Mouse (Mus musculus) stomach, embryonic 15.5 days (tissue): ENCODE measurements around the gene Ajm1. TPM values are rescaled to one million over a fixed set of nuclear protein-coding genes. Genes with fewer than 3 reads are reported as not detected.
A peak's percentile ranks its signal among the peaks of the same experiment; 100 is the strongest.

Experiments used
- ATAC-seq: fragments of 200-750 bp; cut with Nextera tagmentation; 2 replicates; pipeline ENCODE4 v1.8.0; 2017; ENCODE audit warnings: low read depth, moderate number of reproducible peaks, moderate TSS enrichment; ENCODE audit not compliant: insufficient read depth, low FRiP score
- H3K27ac ChIP-seq: fragments of 300-500 bp; sonication (generic); 2 replicates; pipeline ENCODE4 v1.5.1; 2015; ENCODE audit warnings: mild to moderate bottlenecking, inconsistent platforms
- H3K27me3 ChIP-seq: fragments of 300-500 bp; sonication (generic); replicated peaks from 2 replicates; pipeline ENCODE4 v1.6.1; 2015; ENCODE audit warnings: inconsistent platforms
- H3K36me3 ChIP-seq: fragments of 300-500 bp; sonication (generic); 2 replicates; pipeline ENCODE4 v1.6.1; 2015; ENCODE audit warnings: inconsistent platforms
- H3K4me1 ChIP-seq: fragments of 300-500 bp; sonication (generic); 2 replicates; pipeline ENCODE4 v1.6.1; 2015; ENCODE audit warnings: inconsistent platforms
- H3K4me2 ChIP-seq: fragments of 300-500 bp; sonication (generic); 2 replicates; pipeline ENCODE4 v1.6.1; 2015; ENCODE audit warnings: mild to moderate bottlenecking, inconsistent platforms
- H3K4me3 ChIP-seq: fragments of 300-500 bp; sonication (generic); replicated peaks from 2 replicates; pipeline ENCODE4 v1.5.1; 2015; ENCODE audit warnings: inconsistent platforms
- H3K9ac ChIP-seq: fragments of 300-500 bp; sonication (generic); 2 replicates; pipeline ENCODE4 v1.6.1; 2015; ENCODE audit warnings: inconsistent platforms
- H3K9me3 ChIP-seq: fragments of 300-500 bp; sonication (generic); 2 replicates; pipeline ENCODE4 v1.6.1; 2016; ENCODE audit warnings: inconsistent platforms
- WGBS: fragments of 180-500 bp; shearing (Covaris S2); methylation state at CpG from one replicate; pipeline ENCODE4 v1.1.7; 2015; 5-methylcytosine and 5-hydroxymethylcytosine counted together
- polyA plus RNA-seq: library from polyadenylated mRNA; unstranded; fragments of >200 nt; fragmentation: Nextera tagmentation; extraction: Ambion mirVana; gene quantifications from 2 replicates; pipeline ENCODE4 v1.2.1, GENCODE M21; 2015

The Ajm1 gene
- polyA plus RNA-seq: 1.0 and 1.1 TPM in 2 replicates

DNA sequence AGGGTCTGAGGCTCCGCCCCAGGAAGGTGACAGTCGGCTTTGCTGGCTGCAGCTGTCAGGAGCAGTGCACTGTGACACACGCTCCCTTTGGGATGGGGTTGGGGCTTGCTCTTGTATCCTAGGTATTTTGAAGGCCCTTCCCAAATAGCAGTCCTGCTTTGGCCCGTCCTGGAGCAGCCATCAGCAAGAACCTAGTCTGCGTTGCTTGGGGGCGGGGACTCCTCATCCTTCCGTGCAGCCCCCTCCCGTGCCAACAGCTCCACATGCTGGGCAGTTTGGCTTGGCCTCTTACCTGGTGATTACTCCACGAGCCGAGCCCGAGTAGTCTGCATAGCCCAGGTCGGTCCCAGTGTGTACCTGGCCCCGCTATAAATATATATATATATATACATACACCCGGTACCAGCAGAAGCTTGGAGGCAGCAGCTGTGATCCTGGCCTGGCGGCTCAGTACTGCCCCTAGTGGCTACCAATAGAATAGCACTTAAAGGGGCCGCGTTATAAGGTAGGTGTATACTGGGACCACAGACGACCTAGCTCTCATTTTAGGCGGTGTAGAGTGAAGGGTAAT is at the start of gene Ajm1:
TSS of gene Ajm1 (minus strand) at position 464 of the 571 bp plus-strand sequence.
- Histone ChIP-seq H3K4me3 (peak within 1 kb of the TSS; percentile 40), H3K27me3 (peaks cover 50% of the 10 kb centered on the region), H3K36me3 (peaks cover 16% of the 10 kb centered on the region), H3K27ac (peak within 1 kb of the TSS; percentile 18; the same call in 1 of the 2 replicates), H3K9me3 (no peaks in the 10 kb centered on the region), H3K4me2 (peak within 1 kb of the TSS; percentile 77), H3K9ac (no peak within 1 kb of the TSS), H3K4me1 (peaks cover 56% of the 10 kb centered on the region)
- ATAC-seq: peak; percentile 61; the same call in 1 of the 2 replicates
- WGBS: 4% methylated on average over 19 of the region's 19 CpGs

DNA sequence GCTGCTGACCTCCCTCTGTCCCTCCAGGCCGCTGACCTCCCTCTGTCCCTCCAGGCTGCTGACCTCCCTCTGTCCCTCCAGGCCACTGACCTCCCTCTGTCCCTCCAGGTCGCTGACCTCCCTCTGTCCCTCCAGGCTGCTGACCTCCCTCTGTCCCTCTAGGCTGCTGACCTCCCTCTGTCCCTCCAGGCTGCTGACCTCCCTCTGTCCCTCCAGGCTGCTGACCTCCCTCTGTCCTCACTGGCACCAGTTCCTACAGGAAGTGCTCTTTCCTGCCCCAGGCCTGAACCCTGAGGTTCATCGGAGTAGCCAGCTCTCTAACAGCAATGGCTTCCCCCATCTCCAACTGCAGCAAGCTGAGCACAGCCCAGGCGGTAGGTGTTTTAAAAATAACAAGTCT is 47.2 kb upstream of the Ajm1 start:
- no peak overlapping the region for H3K4me2 ChIP-seq
- H3K36me3 ChIP-seq: no peaks in the 10 kb centered on the region
- H3K4me1 ChIP-seq: no peaks in the 10 kb centered on the region
- no peak for ATAC-seq
- H3K27ac ChIP-seq: no peak overlapping the region
- 42% methylated on average over 4 of the region's 4 CpGs for WGBS
- no peaks in the 10 kb centered on the region for H3K27me3 ChIP-seq
- no peak overlapping the region for H3K4me3 ChIP-seq
- H3K9me3 ChIP-seq: no peaks in the 10 kb centered on the region
- H3K9ac ChIP-seq: no peak overlapping the region

DNA sequence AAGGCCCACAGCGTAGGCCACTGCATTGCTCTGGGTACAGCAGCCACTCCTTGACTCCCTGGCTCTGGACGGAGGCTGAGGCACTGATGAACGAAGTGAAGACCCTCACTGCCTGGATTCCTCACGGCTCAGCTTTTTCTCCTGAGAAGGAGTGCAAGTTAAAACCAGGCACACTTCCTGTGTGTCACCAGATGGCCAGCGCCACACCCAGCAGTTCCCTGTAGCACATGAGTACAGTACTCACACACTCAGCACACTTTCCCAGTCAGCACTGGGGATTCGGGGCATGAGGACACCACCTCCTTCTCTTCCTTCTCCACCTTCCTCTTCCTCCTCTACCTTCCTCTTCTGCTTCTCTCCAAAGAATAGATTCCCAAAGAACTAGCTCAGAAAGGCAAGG is 46.3 kb upstream of the Ajm1 start, which contains the start of gene Fcna:
TSS of gene Fcna (minus strand) at position 220 of the 400 bp plus-strand sequence.
- Histone ChIP-seq H3K9me3 (no peaks in the 10 kb centered on the region), H3K27me3 (no peaks in the 10 kb centered on the region), H3K9ac (no peak within 1 kb of the TSS), H3K4me3 (no peak within 1 kb of the TSS), H3K4me1 (no peaks in the 10 kb centered on the region), H3K4me2 (no peak within 1 kb of the TSS), H3K27ac (no peak within 1 kb of the TSS), H3K36me3 (no peaks in the 10 kb centered on the region)
- WGBS: 73% methylated on average over 6 of the region's 6 CpGs
- no peak for ATAC-seq

DNA sequence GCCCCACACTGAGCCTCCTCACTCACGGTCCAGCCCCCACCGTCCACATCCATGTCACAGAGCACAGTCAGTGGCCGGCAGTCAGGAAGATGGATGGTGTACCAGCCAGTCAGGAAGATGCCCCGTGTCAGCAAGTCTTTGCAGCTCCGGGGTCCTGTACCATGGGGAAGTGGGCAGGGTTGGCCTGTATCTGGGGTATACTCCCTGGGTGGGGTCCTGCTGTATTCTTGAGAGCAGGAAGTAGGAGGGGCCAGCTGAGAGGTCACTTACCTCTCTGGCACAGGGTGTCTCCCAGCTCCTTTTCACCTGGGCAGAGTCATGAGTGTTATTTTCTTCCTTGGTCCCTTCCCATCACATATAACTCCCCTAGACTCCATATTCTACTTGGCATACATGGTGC is 44.4 kb upstream of the Ajm1 start:
- no peak for ATAC-seq
- H3K4me2 ChIP-seq: no peak overlapping the region
- H3K4me1 ChIP-seq: 0 out of 2 replicates have a peak, but pooled peaks cover 2% of the 10 kb centered on the region
- no peaks in the 10 kb centered on the region for H3K9me3 ChIP-seq
- H3K36me3 ChIP-seq: no peaks in the 10 kb centered on the region
- no peak overlapping the region for H3K9ac ChIP-seq
- 34% methylated on average over 5 of the region's 5 CpGs for WGBS
- H3K4me3 ChIP-seq: no peak overlapping the region
- no peak overlapping the region for H3K27ac ChIP-seq
- H3K27me3 ChIP-seq: no peaks in the 10 kb centered on the region

DNA sequence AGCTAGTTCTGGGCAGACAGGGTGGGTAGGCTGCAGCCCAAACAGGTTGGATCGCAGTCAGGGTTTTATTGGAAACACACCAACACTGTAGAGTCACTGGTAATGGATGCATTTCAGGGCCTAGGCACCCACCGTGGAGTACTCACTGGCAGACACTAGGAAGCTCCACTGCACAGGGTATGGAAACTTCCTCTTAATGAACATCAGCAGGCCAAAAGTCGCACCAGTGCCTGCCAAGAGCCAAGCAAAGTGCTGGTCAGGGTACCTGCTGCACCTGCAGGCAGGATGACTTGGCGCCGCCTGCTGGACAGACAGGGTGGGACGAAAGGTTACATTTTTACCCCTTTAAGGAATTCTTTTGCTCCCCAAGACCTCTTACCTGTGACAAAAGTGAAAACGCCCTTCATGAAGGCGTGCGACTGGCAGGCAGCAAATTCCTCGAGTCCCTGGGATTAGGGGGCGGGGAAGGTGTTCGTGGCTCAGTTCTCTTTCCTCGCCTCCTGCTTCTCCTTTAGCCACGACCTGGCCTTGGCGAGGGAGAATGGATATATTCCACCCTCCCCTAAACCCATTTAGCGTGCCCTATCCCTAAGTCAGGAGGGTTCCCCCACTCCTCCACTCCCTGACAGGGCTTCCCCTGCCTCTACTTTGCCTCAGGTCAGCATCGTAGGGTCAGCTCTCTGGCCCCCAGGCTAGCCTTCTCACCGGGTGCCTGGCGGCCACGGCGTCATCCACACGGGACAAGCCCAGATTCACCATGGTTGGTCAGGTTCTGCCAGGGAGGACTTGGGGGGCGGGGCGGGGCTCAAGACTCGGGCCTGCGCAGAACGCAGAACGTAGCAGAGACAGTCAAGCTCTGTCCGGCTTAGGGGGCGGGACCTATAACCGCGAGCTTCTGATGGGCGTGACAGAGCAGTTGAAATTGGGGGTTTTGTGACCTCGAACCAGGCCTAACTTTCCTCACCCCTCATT is 40.0 kb upstream of the Ajm1 start, which contains the start of gene Tmem141:
TSS of gene Tmem141 (minus strand) at position 777 of the 972 bp plus-strand sequence.
- ATAC-seq: peak; percentile 95
- Histone ChIP-seq H3K27ac (peak within 1 kb of the TSS; percentile 57; the same call in 1 of the 2 replicates), H3K4me1 (peaks cover 3% of the 10 kb centered on the region; the same call in 1 of the 2 replicates), H3K27me3 (peaks cover 16% of the 10 kb centered on the region), H3K9me3 (no peaks in the 10 kb centered on the region), H3K4me3 (peak within 1 kb of the TSS; percentile 54), H3K9ac (peak within 1 kb of the TSS; percentile 68), H3K36me3 (no peaks in the 10 kb centered on the region), H3K4me2 (peak within 1 kb of the TSS; percentile 87)
- WGBS: 6% methylated on average over 34 of the region's 34 CpGs

DNA sequence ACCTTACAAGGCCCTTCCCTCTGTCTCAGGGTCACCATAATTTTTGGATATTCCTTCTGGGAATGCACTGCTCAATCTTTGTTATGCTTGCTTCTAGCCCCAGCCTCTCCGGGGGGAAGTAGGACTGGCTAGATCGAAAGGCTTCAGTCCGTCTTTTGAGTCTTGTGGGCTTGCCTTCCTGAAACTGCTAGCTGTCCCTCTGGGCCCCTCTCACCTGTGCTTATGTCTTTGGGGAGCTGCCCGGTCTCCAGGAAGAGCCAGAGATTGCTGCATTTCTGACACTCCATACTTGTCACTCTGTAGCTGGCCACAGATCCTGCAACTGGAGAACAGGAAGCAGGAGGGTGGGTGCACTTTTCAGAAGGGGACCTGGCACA is 39.3 kb upstream of the Ajm1 start:
- no peak overlapping the region for H3K4me3 ChIP-seq
- H3K9ac ChIP-seq: no peak overlapping the region
- 76% methylated on average over 4 of the region's 4 CpGs for WGBS
- H3K27ac ChIP-seq: no peak overlapping the region
- peaks cover 23% of the 10 kb centered on the region for H3K27me3 ChIP-seq
- ATAC-seq: no peak
- H3K4me2 ChIP-seq: peak overlapping the region; percentile 87
- peaks cover 10% of the 10 kb centered on the region; the same call in 1 of the 2 replicates for H3K4me1 ChIP-seq
- no peaks in the 10 kb centered on the region for H3K9me3 ChIP-seq
- no peaks in the 10 kb centered on the region for H3K36me3 ChIP-seq

DNA sequence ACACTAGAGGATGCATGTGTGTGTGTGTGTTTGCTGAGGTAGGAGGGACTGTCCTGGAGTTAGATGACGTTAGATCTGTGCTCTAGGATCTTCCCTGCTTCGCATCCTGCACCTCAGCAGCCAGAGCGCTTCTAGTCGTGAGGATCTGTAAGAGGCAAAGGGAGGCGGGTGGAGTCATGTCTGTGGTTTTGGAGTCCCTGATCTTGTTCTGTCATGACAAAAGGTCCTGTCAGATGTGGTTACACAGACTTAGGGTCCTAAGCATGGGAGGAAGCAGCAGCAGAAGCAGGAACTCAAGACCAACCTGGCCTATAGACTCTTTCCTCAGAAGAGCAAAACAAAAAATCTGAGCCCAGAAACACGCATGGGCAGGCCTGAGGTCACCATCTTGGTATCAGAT is 38.8 kb upstream of the Ajm1 start:
- no peak overlapping the region for H3K27ac ChIP-seq
- H3K9me3 ChIP-seq: no peaks in the 10 kb centered on the region
- WGBS: 72% methylated on average over 6 of the region's 6 CpGs
- peaks cover 12% of the 10 kb centered on the region; the same call in 1 of the 2 replicates for H3K4me1 ChIP-seq
- no peak overlapping the region for H3K9ac ChIP-seq
- H3K4me3 ChIP-seq: no peak overlapping the region
- H3K27me3 ChIP-seq: peaks cover 27% of the 10 kb centered on the region
- H3K36me3 ChIP-seq: no peaks in the 10 kb centered on the region
- H3K4me2 ChIP-seq: no peak overlapping the region
- no peak for ATAC-seq

DNA sequence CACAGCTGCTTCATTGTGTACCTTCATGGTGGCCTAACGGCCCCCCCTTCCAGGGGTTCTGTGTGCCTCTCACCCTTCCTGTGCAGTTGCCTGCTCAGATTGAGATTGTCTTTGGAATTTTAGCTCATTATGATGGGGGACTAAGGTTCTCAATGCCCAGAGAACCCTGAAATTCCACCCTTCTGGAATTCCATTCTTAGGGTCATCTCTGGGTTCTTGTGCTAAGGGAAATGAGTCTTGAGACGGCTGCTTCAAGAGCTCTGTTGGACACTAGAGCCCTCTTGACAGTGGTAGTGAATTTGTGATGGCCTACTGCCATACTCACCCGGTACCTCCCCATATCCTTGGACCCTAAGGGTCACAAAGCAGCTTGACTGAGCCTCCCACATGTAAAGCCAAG is 36.0 kb upstream of the Ajm1 start, which contains the start of gene Ccdc183:
TSS of gene Ccdc183 (minus strand) at position 101 of the 400 bp plus-strand sequence.
- no peak within 1 kb of the TSS for H3K4me3 ChIP-seq
- ATAC-seq: no peak
- no peaks in the 10 kb centered on the region for H3K36me3 ChIP-seq
- no peak within 1 kb of the TSS for H3K9ac ChIP-seq
- no peak within 1 kb of the TSS for H3K27ac ChIP-seq
- H3K4me2 ChIP-seq: peak within 1 kb of the TSS; percentile 46; the same call in 1 of the 2 replicates
- peaks cover 31% of the 10 kb centered on the region for H3K27me3 ChIP-seq
- H3K9me3 ChIP-seq: no peaks in the 10 kb centered on the region
- peaks cover 12% of the 10 kb centered on the region; the same call in 1 of the 2 replicates for H3K4me1 ChIP-seq
- WGBS: 81% methylated on average over 3 of the region's 3 CpGs

DNA sequence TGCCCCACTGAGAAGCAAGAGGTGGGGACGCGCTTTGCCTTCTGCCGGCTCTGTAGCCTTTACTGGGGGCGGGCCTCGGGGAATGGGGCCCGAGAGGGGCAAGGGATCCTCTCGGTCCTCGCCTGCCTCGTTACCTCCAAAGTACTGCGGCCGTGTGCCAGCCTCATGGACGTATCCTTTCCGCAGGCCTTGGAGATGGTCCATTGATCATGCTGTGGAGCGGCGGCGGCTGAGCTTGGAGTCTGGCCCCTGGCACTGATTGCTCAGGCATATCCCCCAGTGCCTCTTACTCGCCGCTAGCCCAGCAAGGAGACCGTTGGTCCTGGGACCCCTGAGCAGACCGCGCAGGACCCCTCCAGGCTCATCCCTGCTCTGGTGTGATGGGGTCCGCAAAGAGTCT is 34.8 kb upstream of the Ajm1 start:
- Histone ChIP-seq H3K4me3 (peak overlapping the region; percentile 19; the same call in 1 of the 2 replicates), H3K9ac (no peak overlapping the region), H3K27me3 (peaks cover 31% of the 10 kb centered on the region), H3K27ac (no peak overlapping the region), H3K9me3 (no peaks in the 10 kb centered on the region), H3K36me3 (no peaks in the 10 kb centered on the region), H3K4me1 (peaks cover 10% of the 10 kb centered on the region; the same call in 1 of the 2 replicates), H3K4me2 (peak overlapping the region; percentile 46)
- no peak for ATAC-seq
- WGBS: 14% methylated on average over 22 of the region's 22 CpGs

DNA sequence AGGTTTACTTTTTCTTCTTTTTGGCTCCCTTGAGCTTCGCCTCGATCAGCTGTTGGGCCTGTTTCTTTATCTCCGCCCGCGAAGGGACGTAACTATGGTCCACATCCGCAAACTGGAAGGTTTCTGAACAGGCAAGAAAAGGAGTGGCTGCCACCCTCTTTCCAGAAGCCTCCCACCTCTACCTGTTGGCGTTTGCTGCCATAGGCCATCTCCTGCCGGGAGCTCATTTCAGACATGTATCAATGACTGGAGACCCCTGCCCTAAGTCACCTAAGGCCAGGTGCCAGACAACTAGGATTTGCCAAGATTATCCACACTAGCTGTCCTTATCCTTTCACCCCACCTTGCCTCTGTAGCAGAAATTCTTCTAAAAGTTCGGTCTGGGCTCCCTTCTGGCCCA is 27.1 kb upstream of the Ajm1 start:
- H3K9me3 ChIP-seq: no peaks in the 10 kb centered on the region
- ATAC-seq: no peak
- WGBS: 53% methylated on average over 10 of the region's 10 CpGs
- H3K27me3 ChIP-seq: no peaks in the 10 kb centered on the region
- no peak overlapping the region for H3K9ac ChIP-seq
- H3K4me1 ChIP-seq: peaks cover 15% of the 10 kb centered on the region
- peak overlapping the region; percentile 100 for H3K4me3 ChIP-seq
- H3K27ac ChIP-seq: peak overlapping the region; percentile 95; the same call in 1 of the 2 replicates
- peak overlapping the region; percentile 66 for H3K4me2 ChIP-seq
- no peaks in the 10 kb centered on the region for H3K36me3 ChIP-seq

DNA sequence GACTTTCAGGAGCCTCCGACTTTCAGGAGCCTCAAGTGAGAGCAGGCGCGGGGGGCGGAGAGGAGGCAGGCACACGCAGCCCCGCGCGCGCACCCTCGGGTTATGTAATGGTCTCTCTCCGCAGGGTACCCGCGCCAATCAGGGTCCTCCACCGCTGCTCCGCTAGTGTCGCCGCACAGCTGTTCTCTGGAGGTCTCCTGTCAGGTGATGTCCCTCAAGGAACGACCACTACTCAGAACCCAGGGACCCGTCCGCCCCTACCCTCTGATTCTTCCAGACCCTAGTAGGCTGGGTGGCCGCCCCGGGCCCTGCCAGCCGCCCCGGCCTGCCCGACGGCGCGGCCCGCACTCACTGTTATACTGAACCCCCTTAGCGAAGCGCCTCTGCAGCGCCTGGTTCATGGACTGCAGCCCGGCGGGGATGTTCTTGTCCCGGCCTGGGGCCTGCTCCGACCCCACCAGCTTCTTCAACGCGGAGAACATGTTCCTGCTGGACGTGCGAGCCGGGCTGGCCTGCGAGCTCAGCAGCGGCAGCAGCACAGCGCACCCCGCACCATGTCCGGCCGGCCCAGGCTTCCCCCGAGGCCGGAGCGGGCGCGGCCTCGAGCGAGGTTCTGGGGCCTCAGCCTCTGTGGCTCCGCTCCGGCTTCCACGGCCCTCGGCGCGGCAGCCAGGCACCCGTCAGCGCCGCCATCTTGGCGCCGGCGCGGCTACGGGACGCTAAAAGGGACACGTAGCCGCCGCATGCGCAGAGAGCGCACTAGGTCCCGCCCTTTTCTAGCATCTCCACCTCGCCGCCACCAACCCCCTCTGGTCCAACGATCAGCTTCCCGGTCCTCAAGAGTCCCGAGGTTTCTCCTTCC is 26.4 kb upstream of the Ajm1 start, which contains the start of gene Rabl6:
TSS of gene Rabl6 (minus strand) at position 761 of the 862 bp plus-strand sequence.
- Histone ChIP-seq H3K9me3 (no peaks in the 10 kb centered on the region), H3K4me3 (peak within 1 kb of the TSS; percentile 100), H3K36me3 (no peaks in the 10 kb centered on the region), H3K4me1 (peaks cover 15% of the 10 kb centered on the region), H3K27me3 (no peaks in the 10 kb centered on the region), H3K9ac (peak within 1 kb of the TSS; percentile 99), H3K27ac (peak within 1 kb of the TSS; percentile 95), H3K4me2 (peak within 1 kb of the TSS; percentile 66)
- under 1% methylated on average over 80 of the region's 80 CpGs for WGBS
- ATAC-seq: peak; percentile 90
